Mouse (Mus musculus): Measurements from ENCODE around the gene Robo2. TPM values are rescaled to one million over a fixed set of nuclear protein-coding genes. Genes with fewer than 3 reads are reported as not detected.

The Robo2 gene
- polyA plus RNA-seq, 2 experiments from 2014 or later = not detected

DNA sequence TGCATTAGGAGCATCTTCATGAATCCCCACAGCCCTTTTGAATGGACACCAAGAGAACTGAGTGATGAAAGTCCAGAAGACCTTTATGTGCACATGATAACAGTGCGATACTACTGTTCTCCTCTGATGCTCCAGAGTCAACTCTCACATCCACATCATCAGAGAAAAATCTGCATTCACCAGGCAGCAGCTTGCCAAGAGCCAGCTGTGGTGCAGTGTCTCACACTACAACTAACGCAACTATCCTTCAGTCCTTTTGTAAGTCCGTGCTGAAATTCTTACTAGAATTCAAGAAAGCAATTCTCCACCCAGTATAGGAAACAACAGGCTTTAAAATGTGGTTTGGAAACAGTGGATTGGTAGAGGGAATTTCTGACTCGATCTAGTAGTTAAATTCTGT is 481.3 kb downstream of the Robo2 start:
- no peak for ATAC-seq

DNA sequence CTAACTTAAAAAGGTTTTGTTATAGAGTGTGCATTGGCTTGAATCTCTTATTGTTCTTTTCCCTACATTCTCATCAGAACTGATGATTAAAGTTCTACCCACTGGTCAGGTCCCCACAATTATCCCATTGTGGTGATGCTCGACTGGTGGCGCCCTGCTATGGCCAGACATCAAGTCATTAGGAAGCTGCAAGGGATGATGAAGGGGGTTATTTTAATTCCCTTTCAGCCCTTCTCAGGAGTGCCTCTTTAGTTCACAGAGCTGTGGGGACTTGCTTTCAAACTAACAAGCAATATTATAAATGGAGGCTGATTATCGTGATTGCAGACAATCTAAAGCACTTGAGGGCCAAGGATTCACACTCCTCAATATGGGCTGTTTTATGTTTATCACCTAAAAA is 484.1 kb downstream of the Robo2 start:
- ATAC-seq = no peak

DNA sequence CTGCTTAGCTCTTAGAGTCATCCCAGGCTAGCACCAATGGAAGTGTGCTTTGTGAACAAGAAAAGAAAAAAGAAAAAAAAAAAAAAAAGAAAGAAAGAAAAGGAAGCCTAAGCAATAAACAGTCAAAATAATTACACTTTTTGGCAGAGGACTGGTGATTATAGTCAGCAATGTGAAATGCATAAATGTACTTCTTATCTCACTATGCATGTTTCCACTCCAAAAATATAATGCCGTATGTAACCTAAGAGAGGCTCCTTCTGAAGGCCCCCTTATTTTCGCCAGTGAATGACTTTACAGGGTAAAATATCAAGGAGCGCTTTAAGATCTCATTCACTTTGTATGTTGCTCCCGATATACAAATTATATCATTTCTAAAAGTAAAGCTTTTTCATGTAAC is 496.2 kb downstream of the Robo2 start:
- ATAC-seq = no peak

DNA sequence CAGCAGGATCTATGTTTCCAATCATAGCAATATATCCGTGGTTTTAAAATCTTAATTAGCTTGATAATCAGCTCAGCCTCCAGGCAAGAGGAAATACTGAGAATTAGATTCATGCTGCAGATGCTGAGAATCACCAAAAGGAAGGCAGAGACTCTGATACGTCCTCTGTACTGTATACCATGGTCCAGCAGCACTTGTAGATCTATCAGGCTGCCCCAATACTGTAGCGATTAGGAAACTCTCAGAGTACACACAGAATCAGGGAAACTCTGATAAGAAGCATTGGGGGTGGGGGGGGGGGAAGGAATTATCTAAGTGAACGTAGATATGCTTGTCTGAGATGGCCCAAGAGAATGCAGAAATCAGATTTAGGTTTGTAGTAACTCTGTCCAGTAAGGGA is 496.7 kb downstream of the Robo2 start:
- ATAC-seq = no peak

DNA sequence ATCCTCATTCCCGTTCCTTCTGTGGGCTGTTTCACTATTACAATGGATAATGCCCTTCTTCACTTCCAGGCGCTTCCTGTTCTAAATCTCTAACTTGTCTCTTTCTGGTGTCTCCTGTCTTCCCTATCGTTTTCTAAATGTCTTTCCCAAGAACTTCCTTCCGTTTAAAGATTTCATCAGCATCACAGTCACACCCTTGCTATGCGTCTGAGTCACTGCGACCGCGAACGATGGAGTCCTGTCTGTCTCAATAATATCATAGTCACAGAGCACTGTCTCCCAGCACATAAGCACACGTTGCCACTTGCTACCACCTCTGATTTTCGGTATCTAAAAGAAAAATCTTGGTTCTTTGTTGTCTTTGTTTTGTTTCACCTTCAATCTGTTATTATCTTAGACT is 503.1 kb downstream of the Robo2 start:
- no peak for ATAC-seq

DNA sequence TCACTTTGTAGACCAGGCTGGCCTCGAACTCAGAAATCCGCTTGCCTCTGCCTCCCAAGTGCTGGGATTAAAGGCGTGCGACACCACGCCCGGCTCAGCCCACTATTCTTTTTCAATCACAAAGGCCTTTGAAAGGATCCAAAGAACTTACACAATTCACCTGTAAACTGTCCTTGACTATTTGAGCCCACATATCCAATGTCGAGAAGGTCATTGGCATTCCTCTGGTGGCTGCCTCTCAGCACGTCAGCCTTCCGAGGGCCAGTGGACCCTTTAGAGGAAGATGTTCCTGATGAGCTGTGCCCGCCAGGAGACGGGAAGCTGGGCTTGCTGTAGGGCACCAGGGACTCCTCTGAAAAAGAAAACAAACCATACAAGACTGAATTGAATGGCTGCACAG is 514.8 kb downstream of the Robo2 start:
- no peak for ATAC-seq

DNA sequence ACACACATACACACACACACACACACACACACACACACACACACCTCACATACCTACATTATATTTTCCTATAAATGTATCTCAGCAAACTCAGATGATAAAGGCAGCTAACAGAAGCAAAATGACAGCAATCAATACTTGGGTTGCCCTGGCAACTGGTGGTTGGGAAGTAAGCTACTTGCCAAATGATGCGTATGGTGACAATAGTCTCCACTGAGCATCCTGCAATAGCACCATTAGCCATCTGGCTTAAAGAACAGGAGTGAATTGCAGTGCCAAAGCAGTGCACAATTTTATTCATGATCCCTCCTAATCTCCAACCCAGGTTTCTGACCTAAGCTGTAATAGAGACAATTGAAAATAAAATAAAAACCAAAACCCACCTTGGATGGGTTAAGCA is 529.7 kb downstream of the Robo2 start:
- no peak for ATAC-seq

DNA sequence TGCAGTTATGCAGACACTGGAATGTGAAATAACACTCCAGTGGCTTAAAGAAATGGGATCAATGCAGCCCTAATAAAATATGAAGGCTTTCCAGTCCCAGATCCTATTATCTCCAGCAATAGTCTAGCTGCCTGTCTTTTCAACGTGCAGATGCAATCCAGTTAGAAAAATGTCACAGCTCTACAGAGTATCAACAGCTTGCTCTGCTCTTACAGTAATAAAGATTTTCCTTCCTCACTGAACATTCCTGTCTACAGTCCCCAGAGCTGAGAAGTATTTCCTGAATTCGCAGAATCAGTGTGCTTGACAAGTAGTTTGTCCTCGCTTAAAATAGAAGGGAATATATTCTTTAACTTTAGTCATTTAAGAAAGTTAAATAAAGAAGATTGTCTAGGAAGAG is 533.7 kb downstream of the Robo2 start:
- ATAC-seq = no peak

DNA sequence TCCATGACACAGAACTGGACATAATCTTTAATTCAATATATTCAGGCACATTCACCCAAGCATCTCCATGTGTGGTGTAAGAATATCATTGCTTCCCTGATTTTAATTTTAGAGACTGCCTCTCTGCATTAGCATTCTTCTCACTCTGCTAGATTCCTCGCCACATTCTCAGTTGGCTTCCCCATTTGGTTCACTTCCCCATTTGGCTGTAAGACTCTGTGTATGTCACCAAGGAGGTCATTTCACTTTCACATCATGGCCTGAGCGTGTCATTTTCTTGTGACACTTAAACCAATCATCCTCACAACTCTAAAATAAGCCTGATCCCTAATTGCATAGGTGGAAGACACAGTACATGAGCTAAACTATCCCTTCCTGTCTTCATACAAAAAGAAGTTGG is 536.6 kb downstream of the Robo2 start:
- ATAC-seq = no peak

DNA sequence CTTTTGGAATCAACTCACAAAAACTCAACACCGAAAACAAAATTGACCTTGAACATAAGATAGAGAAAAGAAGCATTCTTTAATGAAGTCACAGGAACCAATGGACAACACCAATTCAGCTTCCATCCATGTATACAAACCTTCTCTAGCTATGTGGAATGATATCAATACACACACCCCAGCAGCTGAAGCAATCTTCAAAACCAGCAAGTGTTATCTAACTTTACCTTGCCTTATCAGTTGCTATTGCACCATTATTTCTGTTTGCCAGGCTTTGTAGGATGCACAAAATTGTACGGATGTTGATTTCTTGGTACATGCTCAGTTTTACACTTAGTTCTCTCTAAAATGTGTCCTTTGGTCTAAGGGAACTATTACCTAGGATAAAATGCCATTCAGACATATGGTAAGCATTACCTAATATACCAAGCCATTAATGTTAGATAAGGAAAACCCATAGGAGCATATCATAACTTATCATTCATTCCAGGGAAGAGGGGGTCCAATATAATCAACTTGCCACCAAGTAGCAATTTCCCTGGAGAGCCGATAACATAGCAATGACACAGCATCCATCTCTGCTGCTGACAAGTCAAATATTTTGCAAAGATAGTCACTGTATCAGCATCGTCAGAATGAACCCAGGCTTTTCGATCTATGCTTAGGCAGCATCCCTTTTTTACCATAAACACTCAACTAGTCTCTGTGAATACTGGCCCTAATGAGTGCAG is 537.6 kb downstream of the Robo2 start:
- ATAC-seq = no peak

DNA sequence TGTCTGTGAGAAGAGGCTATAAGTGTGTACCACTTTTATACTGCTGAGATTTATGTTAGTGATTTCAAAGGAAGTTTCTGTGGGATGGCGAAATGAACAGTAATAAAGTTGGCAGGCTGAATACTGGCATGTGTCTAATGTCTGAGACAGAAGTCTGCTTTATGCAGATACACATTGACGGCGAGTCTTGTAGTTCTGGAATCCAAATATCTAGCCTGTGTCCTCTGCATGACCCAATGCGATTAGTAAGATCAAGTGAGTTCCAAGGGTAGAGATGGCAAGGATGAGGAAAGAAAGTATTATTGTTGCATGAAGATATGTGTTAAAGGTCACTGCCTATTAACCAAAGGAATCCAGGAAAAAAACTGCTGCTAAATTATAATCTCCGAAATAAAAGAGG is 541.3 kb downstream of the Robo2 start:
- no peak for ATAC-seq

DNA sequence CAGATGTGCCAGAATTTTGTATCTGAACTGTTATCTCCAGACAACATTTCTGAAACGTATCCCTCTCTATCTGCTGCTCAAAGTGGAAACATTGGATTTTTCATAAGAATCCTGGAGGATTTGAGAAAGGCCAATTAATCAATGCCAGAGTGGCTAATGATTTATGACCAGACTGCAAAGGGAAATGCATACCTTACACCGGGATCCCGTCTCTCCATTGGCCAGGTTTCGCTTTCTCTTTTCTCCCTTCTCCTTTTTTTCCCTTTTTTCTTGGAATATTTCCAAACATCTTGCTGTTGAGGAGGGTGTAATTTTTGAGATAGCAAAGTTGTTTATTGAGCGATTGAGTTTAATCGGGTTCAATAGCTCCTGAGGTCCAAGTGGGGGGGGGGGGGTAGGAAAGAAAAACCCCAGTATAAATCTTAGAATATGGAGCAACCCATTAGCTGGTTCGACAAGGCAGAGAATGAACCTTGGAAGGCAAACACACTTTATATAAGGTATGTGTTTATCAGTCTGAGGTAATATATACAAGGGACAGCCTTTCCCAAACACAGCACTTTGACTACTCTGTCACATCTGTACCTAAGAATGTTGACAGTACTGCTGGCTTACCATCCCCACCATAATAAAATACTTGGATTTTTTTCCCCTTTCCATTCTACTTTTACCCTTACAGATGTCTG is 542.0 kb downstream of the Robo2 start:
- ATAC-seq = no peak

DNA sequence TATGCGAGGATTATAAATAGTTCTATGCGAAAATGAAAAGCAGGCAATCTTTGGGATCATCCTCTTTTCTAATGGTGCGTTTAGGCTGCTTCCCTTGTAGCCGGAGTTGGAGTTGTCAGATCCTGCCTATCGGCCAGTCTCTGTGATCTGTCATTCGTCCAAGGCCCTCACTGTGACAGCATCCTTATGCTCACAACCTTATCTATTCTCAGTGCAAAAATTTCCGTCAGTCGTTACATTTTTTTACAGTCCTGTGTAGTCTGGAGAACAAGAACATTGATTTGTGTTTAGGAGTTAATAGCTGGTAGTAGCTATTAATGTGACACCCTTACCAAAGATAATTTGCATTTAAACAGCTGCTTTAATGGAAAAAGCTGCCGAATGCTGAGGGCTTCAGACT is 547.0 kb downstream of the Robo2 start:
- no peak for ATAC-seq

DNA sequence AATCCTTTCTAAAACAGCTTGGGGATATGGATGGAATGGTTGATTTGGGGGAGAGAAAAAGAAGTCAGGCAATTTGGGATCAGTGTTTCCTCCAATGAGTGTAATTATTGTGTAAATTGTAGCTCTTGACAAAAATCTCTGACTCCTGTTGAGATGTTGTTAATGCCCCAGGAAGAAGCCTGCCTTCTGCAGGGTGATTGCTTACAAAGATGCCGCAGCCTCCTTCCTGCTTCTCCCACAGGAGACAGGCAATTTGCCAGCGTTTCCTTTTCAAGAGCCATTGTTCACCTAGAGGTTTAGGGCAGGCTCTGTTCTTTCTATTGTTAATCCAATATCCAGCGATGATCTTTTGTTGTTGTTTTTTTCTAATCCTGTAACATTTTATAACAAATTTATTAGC is 547.9 kb downstream of the Robo2 start:
- ATAC-seq = no peak

DNA sequence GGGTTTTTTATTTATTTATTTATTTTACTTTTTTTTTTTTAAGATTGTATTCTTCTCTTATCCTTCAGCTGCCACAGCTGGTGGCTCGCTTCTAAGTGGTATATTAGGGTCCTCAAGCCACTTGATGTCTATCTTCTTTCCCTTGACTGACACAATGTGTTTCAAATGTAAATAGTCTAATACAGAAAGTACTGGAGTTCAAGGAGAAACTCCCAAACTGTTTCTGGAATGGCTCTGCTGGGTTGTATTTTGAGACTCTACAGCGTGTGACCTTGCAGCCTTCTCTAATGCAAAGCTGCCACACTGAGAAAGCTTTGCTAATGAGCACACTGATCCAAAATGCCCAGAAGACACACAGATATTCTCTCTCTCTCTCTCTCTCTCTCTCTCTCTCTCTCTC is 552.9 kb downstream of the Robo2 start:
- ATAC-seq = no peak

DNA sequence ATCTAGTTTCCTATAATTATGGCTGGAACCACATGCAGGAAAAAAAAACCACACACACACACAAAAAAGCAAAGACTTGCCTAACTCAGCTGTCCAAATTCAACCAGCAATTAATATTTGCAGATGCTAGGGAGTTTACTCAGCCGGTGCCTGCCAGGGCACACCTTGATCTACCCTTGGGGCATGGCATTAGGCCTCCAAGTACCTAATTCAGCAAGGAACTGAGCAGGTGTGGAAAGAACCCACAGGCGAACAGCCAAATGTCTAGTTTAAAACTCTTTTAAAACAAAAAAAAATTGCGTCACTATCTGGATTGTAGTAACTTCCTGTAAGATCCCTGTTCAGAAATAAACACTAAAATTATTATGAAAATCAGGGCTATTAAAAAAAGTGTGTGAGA is 555.8 kb downstream of the Robo2 start:
- no peak for ATAC-seq

Measured in CD4-positive, CD25-positive, alpha-beta regulatory T cell, adult 4 months (primary cell).